Mouse (Mus musculus) small intestine, adult 2 months (tissue): Measurements from ENCODE around the gene Hist1h4b.

Experiments used
- CTCF ChIP-seq: fragments of 200-500 bp; IDR thresholded peaks from 2 replicates; pipeline ENCODE4 v1.5.1; 2012; ENCODE audit warnings: low read depth, mild to moderate bottlenecking, control low read depth, inconsistent platforms, low read length, moderate library complexity, mixed read lengths; ENCODE audit not compliant: insufficient replicate concordance, insufficient read length; ENCODE audit errors: extremely low read depth
- POLR2A ChIP-seq: fragments of 200-500 bp; IDR thresholded peaks from 2 replicates; pipeline ENCODE4 v1.6.1; 2012; ENCODE audit warnings: low read depth, mild to moderate bottlenecking, control low read depth, inconsistent platforms, low read length, moderate library complexity

GRCm38 (mm10) chr13:23772561-23773313 lies 15.9 kb downstream of the Hist1h4b start:
- TF ChIP-seq POLR2A: no peak
- TF ChIP-seq CTCF: no peak
